Mouse (Mus musculus) urinary bladder, adult 2 months (tissue): ENCODE results near the gene Haus6. TPM values are rescaled to one million over a fixed set of nuclear protein-coding genes. Genes with fewer than 3 reads are reported as not detected.

ENCODE experiments used
- DNase-seq: peaks from one replicate; pipeline ENCODE4 v3.0.0; 2022; ENCODE audit warnings: low spot score
- polyA plus RNA-seq: library from polyadenylated mRNA; depleted of rRNA; stranded (reverse); fragments of >200 nt; gene quantifications from 2 replicates; pipeline ENCODE4 v1.2.3, GENCODE M21; 2012; rRNA removed

The Haus6 gene
- polyA plus RNA-seq, 1 experiment = 3.7 TPM

DNA sequence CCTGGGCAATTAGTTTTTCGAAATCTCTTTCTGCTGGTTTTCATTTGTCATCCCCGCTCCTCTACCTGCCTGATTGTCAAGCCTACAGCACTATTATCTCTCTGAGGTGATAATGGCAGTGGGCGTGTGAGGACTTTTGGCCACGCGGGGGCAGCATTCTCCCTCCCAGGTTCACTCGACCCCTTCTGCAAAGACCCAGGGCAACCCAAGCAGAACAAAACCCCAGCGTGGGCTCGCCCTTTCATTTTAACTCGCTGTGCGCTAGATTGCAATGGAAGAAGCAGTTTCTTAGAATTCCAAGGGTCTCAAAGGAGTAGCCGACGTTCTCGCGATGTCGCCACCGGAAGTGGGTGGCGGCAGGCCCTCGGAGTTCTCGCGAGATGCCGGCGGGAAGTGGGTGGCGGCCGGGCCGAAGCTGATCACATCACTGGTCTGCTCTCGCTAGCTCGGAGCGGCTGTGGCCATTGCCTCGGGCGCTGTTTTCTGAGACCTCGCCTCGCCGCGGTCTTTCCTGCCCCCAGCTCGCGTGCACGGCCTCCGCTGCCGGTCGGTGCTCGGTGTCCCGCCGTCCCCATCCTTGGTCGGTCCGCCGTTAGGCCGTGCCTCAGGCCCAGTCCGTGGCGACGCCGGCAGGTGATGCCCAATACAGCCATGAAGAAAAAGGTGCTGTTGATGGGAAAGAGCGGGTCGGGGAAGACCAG, 36.4 kb downstream of the Haus6 start, which contains the start of gene Rraga:
Gene Rraga (plus strand): TSS at position 386 of the 701 bp plus-strand sequence.
- DNase-seq = peak; percentile 95

DNA sequence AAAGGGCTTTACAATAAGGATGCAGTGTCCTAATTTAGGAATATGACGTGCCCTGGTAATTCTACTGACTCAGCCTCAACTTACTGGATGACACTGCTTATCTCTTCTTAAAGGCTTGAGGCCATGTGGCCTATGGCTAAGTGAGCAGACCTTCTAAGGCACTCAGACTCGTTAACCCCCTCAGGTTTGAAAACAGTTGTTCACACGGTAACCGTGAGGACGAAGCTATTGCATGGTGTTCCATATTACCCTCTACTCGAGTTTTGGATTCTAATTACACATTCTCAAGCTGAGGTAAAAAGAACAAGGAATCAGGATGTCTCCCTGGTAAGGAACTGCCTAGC, 36.9 kb downstream of the Haus6 start:
- no peak for DNase-seq

DNA sequence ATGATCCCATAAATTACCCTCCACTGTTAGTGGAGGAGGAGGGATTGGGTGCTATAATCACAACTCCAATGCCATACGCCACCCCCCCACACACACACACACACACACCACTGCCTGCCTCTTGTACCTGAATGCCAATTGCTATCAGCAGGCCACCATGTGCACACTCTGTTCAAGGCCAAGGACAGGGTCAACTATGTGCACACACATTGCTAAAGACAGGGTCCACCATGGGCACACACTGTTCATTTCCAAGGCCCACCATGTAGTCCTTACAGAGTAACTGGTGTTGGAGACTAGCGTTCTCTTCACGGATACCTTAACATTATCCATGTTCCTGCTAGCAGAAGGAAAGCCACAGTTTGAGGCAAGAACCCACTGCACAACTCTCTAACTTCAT, 50.8 kb downstream of the Haus6 start:
- DNase-seq = no peak

DNA sequence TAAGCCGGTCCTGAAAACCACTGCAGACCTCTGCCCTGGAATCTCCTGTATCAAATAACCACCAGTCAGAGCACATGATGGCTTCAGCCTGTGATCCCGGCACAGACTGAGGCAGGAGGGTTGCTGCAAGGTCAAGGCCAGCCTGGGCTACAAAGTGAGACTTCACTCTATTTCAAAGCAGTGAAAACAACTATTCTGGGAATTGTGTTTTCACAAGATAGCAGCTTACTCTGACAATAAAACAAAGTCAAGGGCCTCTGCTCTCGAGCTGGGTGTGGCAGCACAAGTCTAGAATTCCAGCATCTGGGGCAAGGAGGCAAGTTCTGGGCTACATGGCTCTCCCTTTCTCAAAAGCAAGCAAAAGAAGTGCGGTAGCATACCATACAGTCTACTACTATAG, 52.8 kb downstream of the Haus6 start:
- no peak for DNase-seq

DNA sequence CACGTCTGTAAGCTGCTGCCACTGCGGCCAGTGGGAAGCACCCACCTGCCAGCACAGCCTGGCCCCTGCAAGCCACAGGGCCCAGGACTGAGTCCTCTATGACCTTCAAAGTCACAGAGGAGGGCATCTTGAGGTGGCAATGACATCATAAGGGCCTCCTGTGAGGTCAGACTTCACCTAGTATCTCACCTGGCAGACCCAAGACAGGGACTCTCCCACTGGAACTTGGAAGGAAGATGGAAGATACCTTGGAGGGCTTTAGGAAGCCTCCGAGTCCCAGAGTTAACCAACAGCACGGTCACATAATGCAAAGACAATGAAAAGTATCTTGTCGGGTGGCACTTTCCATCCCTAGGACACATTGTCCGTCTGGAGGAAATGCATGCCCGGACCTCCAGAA, 53.6 kb downstream of the Haus6 start, which contains the start of gene Saxo1:
Gene Saxo1 (minus strand): TSS at position 101 of the 400 bp plus-strand sequence.
- no peak for DNase-seq

DNA sequence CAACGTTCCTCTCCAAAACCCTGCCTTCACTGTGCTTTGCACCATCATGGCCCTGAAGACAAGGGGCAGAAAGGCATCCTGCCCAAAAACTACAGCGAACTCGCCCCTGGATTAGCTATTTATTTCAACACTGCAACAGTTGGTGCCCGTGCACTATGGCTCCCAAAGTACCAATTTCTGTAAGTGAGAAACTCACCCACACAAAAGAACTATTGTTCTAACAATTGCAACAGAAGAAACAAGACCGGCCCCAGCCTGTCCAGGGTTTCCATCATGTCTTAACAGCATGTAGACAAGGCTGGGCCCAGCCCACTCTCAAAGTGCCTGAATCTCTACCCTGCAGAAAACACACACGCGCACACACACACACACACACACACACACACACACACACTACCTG, 54.5 kb downstream of the Haus6 start:
- no peak for DNase-seq

DNA sequence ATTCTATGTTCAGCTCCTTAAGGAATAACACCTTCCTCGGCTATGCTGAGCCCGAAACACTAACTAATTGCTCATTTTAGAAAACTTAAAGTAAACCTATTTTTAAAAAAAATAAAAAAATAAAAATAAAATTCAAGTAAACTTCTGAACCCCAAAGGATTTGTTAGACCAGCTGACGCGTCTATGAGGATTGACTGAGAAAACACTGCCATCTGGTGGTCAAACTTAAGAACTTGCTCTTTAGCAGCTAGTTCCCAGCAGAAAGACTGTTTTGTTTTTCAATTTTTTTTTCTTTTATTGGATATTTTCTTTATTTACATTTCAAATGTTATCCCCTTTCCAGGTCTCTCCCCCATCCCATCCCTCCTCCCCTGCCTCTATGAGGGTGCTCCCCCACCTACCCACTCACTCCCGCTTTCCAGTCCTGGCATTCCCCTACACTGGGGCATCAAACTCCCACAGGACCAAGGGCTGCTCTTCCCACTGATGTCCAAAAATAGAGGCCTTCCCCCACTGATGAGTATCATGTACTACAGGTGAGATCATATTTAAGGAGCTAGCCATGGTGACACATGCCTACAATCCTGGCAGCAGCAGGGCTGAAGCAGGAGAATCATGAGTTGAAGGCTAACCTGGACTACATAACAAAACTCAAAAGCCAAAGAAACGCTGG, 56.7 kb downstream of the Haus6 start:
- no peak for DNase-seq

DNA sequence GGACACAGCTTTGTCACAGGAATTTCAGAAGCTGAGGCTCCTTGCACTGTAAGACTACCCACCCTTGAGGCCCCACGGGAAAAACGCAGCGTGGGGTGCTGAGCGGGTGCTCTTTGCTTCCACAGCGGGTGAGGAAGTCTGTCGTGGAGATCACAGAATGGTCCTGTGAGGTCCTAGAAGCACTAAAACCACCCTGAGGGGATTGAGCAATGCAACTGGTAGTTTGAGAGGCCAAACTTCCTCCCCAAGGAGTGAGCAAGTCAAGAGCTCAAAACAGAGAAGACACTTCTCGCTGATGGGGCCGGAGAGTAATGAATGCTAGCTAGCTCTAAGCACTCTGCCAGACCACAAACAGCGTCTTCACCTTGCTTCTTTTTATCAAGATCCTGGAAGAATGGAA, 63.5 kb downstream of the Haus6 start:
- DNase-seq = no peak

DNA sequence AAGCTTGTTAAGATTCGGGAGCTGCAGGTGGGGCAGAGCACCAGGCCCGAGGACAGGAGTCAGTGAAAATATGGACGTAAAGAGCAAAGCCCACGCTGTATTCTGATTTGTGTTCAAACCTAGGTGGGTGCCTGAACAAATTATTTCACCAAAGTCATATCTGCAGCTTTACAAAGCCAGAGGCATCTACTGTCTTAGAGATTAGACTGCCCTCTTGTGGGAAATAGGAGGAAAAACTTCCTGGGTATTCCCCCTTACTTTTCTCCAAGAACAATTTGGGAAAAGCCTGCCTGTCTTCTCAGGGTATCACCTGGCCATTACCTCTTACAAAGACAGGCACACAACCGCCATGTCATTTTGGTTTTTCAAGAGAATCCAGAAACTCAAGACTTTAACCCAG, 66.2 kb downstream of the Haus6 start:
- DNase-seq = no peak

DNA sequence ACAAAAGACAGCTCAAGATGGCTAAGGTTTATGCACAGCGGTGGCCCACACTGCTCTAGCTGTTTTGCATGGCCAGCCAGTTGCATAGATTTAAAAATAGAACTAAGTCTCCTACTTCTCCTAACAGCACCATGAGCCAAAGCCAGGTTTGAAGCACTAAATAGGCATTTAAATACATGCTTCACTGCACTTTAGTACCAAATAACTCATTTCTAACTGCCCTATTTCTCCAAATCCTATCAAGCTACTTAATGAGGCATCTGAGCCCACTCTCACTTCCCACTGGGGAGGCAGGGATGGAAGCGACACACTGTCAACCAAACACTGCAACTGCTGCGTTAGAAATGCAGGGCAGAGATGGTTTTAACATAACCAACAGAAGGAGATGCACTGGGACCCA, 67.9 kb downstream of the Haus6 start:
- no peak for DNase-seq

DNA sequence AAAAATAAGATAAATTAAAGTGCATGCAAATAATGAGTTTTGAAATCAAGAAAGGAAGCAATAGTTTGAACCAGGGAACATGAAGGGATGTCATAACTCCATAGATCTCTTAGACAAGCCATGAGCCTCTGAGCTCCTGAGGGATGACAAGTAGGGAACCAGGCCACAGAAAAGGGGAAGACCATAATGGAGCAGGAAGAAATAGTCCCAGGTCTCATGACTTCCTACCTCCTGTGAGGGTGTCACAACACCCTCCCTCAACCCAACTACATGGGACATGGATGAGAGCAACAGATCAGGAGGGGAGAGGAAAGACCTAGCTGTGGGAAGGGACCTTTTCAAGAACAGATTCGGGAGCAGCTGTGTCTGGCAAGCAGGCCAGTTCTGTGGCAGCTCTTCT, 70.3 kb downstream of the Haus6 start:
- DNase-seq = no peak

DNA sequence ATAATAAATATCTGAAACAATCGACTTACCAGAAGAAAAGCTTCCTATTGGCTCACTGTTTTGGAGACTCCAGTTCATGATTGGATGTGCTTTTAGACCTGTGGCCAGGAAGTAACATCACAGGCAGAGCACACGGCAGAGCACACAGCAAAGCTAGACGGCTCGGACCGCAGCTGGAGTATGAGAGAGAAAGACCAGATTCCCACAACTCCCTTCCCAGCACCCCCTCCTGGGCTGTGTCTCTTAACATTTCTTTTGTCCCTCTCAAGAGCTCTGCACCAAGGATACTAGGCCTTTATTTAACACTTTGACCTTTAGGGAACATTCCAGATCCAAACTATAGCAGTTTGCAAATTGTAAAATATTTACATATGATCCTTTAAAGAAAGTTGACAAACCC, 72.9 kb downstream of the Haus6 start:
- DNase-seq = no peak

DNA sequence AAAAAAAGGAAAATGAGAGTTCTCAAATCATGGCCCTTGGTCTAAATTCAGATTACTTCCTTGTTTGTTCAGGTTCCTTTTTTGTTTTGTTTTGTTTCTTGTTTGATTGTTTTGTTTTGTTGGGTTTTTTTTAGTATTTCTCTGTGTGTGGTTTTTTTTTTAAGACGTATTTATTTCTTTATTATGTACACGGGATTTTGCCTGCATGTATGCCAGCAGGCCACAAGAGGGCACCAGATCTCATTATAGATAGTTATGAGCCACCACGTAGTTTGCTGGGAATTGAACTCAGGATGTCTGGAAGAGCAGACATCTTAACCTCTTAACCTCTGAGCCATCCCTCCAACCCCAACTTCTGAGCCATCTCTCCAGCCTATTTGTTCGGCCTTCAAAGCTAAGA, 73.9 kb downstream of the Haus6 start:
- DNase-seq = no peak

DNA sequence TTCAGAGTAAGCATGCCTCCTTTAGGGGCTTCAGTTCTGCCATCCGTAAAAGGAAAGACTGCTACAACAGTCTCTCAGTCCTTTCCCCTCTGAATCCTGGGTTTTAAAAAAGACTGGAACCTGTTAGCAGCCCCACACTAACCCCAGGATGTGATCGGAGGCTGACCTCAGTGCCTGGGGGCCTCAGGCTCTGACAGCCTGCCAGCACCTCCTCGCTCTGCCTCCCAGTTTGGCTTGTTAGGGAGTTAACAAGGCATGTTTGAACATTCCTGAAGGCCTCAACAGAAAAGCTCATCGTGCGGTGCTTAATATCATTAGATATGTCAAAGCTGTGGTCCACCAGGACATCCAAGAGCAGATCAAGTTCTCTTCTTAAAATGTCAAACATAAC, 77.8 kb downstream of the Haus6 start:
- no peak for DNase-seq

DNA sequence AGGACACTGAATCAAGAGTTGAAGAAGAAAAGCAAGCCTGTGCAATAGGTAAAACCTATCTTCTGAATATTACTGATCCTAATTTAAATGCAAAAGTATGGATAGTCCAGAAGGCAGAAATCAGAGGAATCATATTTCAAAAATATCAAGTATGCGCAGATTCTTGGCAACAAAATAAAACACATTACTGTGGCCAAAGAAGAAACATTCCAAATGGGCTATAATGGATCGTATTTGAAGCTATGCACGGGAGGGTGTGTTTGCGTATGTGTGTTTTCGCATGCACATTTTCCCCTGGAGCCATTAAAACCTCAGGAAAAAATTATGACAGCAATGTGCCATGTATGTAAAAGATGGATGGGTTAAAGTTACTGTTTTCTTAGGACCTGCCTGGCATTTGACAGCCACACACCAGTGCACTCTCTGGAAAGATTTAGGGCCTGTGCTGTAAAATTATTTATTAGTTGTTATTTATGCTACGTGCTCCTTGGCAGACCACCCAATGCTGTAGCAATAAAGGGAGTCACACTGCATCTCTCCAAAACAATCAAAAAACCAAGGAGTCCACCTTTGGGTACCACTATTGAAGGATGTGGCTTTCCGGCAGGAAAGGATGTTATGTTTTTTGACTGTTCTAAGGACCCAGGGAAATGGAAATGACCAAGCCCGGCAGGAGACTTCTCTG, 78.3 kb downstream of the Haus6 start:
- no peak for DNase-seq

DNA sequence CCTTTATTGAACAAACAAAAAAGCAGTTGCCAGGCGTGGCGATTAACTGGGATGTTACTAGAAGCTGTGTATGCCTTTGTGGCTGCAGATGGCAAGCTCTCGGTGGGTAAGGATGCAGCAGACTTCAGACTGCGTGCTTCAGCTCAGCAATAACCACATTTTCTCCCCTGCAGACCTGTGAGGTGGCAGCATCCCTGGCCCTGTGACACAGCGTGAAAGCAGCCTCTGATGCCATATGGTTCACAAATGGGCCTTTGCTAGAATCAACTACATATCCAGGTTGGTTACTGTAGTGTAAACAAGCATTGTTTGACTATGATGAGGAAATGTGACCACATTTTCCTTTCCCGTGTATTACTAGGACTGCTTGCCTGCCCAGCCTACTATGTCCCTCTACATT, 82.7 kb downstream of the Haus6 start:
- DNase-seq = no peak

Other genes starting within 250 kb of the Haus6 start
- gene Saxo1, start 53.7 kb downstream of the Haus6 start, polyA plus RNA-seq = not detected in 2 replicates
- gene Rraga, start 36.4 kb downstream of the Haus6 start, polyA plus RNA-seq = 87.8 and 107 TPM in 2 replicates
- 129 and 151 TPM in 2 replicates for gene Plin2, start 58.0 kb upstream of the Haus6 start, polyA plus RNA-seq
- 12.5 and 15.2 TPM in 2 replicates for gene Dennd4c, start 136.5 kb upstream of the Haus6 start, polyA plus RNA-seq
- 2,335 and 2,390 TPM in 2 replicates for gene Rps6, start 245.4 kb upstream of the Haus6 start, polyA plus RNA-seq